Mouse (Mus musculus) E14TG2a.4 (cell line): ENCODE measurements around the gene Nid1.
"Not testable (repeated sequence)": the region's sequence is repeated elsewhere in the genome, so short reads cannot be mapped to it uniquely, and the experiment has no call there.

Source experiments
- H3K27me3 ChIP-seq: 2 replicates; pipeline ENCODE4 v1.6.1; 2014; ENCODE audit warnings: low read length, control low read depth; ENCODE audit not compliant: insufficient read depth
- H3K36me3 ChIP-seq: 2 replicates; pipeline ENCODE4 v1.6.1; 2014; ENCODE audit warnings: low read length, control low read depth; ENCODE audit not compliant: insufficient read depth
- H3K4me1 ChIP-seq: replicated peaks from 2 replicates; pipeline ENCODE4 v1.6.1; 2014; ENCODE audit warnings: low read depth, low read length, control low read depth
- H3K4me3 ChIP-seq: replicated peaks from 2 replicates; pipeline ENCODE4 v1.5.1; 2014; ENCODE audit warnings: mild to moderate bottlenecking, low read length
- H3K9me3 ChIP-seq: 2 replicates; pipeline ENCODE4 v1.6.1; 2014; ENCODE audit warnings: low read length, control low read depth
- CTCF ChIP-seq: conservative IDR thresholded peaks from 2 replicates; pipeline ENCODE4 v1.5.1; 2014; ENCODE audit warnings: low read length
- NANOG ChIP-seq: IDR thresholded peaks from 2 replicates; pipeline ENCODE4 v1.6.1; 2014; ENCODE audit warnings: borderline replicate concordance, low read length, mixed read lengths
- POU5F1 ChIP-seq: IDR thresholded peaks from 2 replicates; pipeline ENCODE4 v1.6.1; 2014; ENCODE audit warnings: low read length, borderline replicate concordance

The Nid1 gene

GRCm38 (mm10) chr13:13437460-13438015, at the start of gene Nid1:
Gene Nid1 (plus strand): TSS chr13:13437551.
- H3K27me3 ChIP-seq, H3K4me1 ChIP-seq, H3K36me3 ChIP-seq, H3K9me3 ChIP-seq: not testable (repeated sequence)
- peak within 1 kb of the TSS; percentile 67 for H3K4me3 ChIP-seq

GRCm38 (mm10) chr13:13393228-13394095, 43.9 kb upstream of the Nid1 start, which contains the start of gene Gpr137b:
Gene Gpr137b (minus strand): TSS chr13:13394014.
- not testable (repeated sequence) for H3K36me3 ChIP-seq, H3K27me3 ChIP-seq, H3K4me1 ChIP-seq, H3K9me3 ChIP-seq
- peak within 1 kb of the TSS; percentile 75 for H3K4me3 ChIP-seq

- peak overlapping the region; percentile 75 for H3K4me3 ChIP-seq
- not testable (repeated sequence) for H3K4me1 ChIP-seq, H3K9me3 ChIP-seq, H3K27me3 ChIP-seq, H3K36me3 ChIP-seq
Measured at GRCm38 (mm10) chr13:13394096-13394395, 43.3 kb upstream of the Nid1 start.

- not testable (repeated sequence) for H3K4me1 ChIP-seq, H3K36me3 ChIP-seq, H3K4me3 ChIP-seq
Measured at GRCm38 (mm10) chr13:13400851-13401250, 36.5 kb upstream of the Nid1 start.

GRCm38 (mm10) chr13:13402818-13403217, 34.5 kb upstream of the Nid1 start:
- H3K4me3 ChIP-seq, H3K9me3 ChIP-seq, H3K4me1 ChIP-seq, H3K36me3 ChIP-seq, H3K27me3 ChIP-seq: not testable (repeated sequence)

More at GRCm38 (mm10) chr13:13400851-13401250, 36.5 kb upstream of the Nid1 start:
- H3K9me3 ChIP-seq, H3K27me3 ChIP-seq: not testable (repeated sequence)

GRCm38 (mm10) chr13:13403366-13403765, 34.0 kb upstream of the Nid1 start:
- H3K27me3 ChIP-seq, H3K4me3 ChIP-seq, H3K4me1 ChIP-seq, H3K9me3 ChIP-seq, H3K36me3 ChIP-seq: not testable (repeated sequence)

- not testable (repeated sequence) for H3K27me3 ChIP-seq, H3K4me3 ChIP-seq, H3K4me1 ChIP-seq, H3K9me3 ChIP-seq, H3K36me3 ChIP-seq
Measured at GRCm38 (mm10) chr13:13403839-13404238, 33.5 kb upstream of the Nid1 start.

- not testable (repeated sequence) for H3K9me3 ChIP-seq, H3K36me3 ChIP-seq, H3K4me1 ChIP-seq, H3K27me3 ChIP-seq, H3K4me3 ChIP-seq
Measured at GRCm38 (mm10) chr13:13404517-13405155, 32.7 kb upstream of the Nid1 start.

GRCm38 (mm10) chr13:13405511-13405910, 31.8 kb upstream of the Nid1 start:
- not testable (repeated sequence) for H3K4me1 ChIP-seq, H3K4me3 ChIP-seq

GRCm38 (mm10) chr13:13414206-13414605, 23.1 kb upstream of the Nid1 start:
- no peak for TF ChIP-seq POU5F1
- no peak for TF ChIP-seq NANOG
- no peak for TF ChIP-seq CTCF
- H3K4me3 ChIP-seq: no peak overlapping the region
- H3K9me3 ChIP-seq: peaks cover 15% of the 10 kb centered on the region
- H3K27me3 ChIP-seq: no peaks in the 10 kb centered on the region
- no peaks in the 10 kb centered on the region for H3K36me3 ChIP-seq
- H3K4me1 ChIP-seq: no peaks in the 10 kb centered on the region

More at GRCm38 (mm10) chr13:13405511-13405910, 31.8 kb upstream of the Nid1 start:
- H3K9me3 ChIP-seq, H3K36me3 ChIP-seq, H3K27me3 ChIP-seq: not testable (repeated sequence)
